10 mouse cellular contexts compared by ENCODE assay signal in the genomic region with DNA sequence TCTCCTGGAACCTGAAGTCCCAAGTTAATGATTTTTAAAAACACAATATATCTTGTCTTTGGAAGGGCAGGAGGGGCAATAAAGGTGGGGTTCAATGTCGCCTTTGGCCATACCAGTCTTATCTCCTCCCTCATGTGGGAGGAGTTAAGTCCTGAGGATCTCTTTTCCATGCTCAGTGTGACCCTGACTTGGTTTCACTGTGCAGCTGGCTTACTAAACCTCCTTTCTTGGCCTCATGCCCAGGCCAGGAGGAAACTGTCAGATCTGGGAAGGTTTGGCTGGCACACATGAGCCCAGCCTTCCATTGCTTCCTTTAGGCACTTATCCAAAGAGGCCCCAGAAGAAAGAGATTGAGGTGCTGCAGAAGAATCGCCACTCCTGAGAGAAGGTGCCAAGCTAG. TPM values are rescaled to one million over a fixed set of nuclear protein-coding genes. Genes with fewer than 3 reads are reported as not detected.
DNase-seq lines count a peak whose midpoint lies in the region; ATAC-seq lines count a peak whose summit lies in the region.
"Had no signal": no experiment of that assay in that cellular context is flagged by ENCODE, and none has a peak within 500 bp of the region (broad histone marks: within the 10 kb centered on the region; RNA-seq: fewer than 3 reads in every experiment).

A gene (plus strand): TSS at position 189 of the 400 bp plus-strand sequence.

- no peaks in the 10 kb centered on the region for H3K9me3 ChIP-seq in hindbrain, embryonic 14.5 days (ENCODE audit: control insufficient read depth, low read length)
- H3K9me3 ChIP-seq in hindbrain, embryonic 10.5 days = no peaks in the 10 kb centered on the region
- no peaks in the 10 kb centered on the region for H3K9me3 ChIP-seq in heart, embryonic 12.5 days (replicated peaks)
- H3K9me3 ChIP-seq in lung, embryonic 16.5 days (ENCODE audit: control insufficient read depth, low read length) = no peaks in the 10 kb centered on the region

- no peak within 1 kb of the TSS for H3K4me2 ChIP-seq in hindbrain, embryonic 14.5 days (replicated peaks)
- H3K4me2 ChIP-seq in heart, embryonic 12.5 days = no peak within 1 kb of the TSS
- H3K4me2 ChIP-seq in lung, embryonic 16.5 days (ENCODE audit: low read depth, low read length) = no peak within 1 kb of the TSS
- H3K4me2 ChIP-seq: liver, embryonic 13.5 days had no signal

- H3K4me1 ChIP-seq in hindbrain, embryonic 14.5 days (replicated peaks; ENCODE audit: control insufficient read depth, insufficient read depth, low read length) = no peaks in the 10 kb centered on the region
- no peaks in the 10 kb centered on the region for H3K4me1 ChIP-seq in hindbrain, embryonic 10.5 days (replicated peaks)
- H3K4me1 ChIP-seq in heart, embryonic 12.5 days (replicated peaks) = no peaks in the 10 kb centered on the region
- H3K4me1 ChIP-seq in lung, embryonic 16.5 days (replicated peaks; ENCODE audit: control insufficient read depth, insufficient read depth, low read length) = no peaks in the 10 kb centered on the region
- H3K4me1 ChIP-seq: liver, embryonic 13.5 days had no signal

- H3K4me3 ChIP-seq in hindbrain, embryonic 14.5 days (replicated peaks; ENCODE audit: low read length) = no peak within 1 kb of the TSS
- H3K4me3 ChIP-seq in hindbrain, embryonic 10.5 days = no peak within 1 kb of the TSS
- no peak within 1 kb of the TSS for H3K4me3 ChIP-seq in heart, embryonic 12.5 days
- H3K4me3 ChIP-seq in lung, embryonic 16.5 days (ENCODE audit: low read length) = no peak within 1 kb of the TSS
- H3K4me3 ChIP-seq: liver, embryonic 13.5 days had no signal

- no peak for ATAC-seq in hindbrain, embryonic 14.5 days (ENCODE audit: low FRiP score)
- ATAC-seq in heart, embryonic 12.5 days (ENCODE audit: insufficient number of reproducible peaks, low FRiP score) = 0 out of 2 replicates have a peak, but pooled peaks have one; percentile 29
- ATAC-seq in lung, embryonic 16.5 days (ENCODE audit: low read depth) = peak; percentile 51; the same call in 1 of the 2 replicates

- no peak within 1 kb of the TSS for H3K27ac ChIP-seq in hindbrain, embryonic 14.5 days
- H3K27ac ChIP-seq in hindbrain, embryonic 10.5 days = no peak within 1 kb of the TSS
- H3K27ac ChIP-seq in heart, embryonic 12.5 days (ENCODE audit: poor library complexity, severe bottlenecking) = no peak within 1 kb of the TSS
- no peak within 1 kb of the TSS for H3K27ac ChIP-seq in lung, embryonic 16.5 days (ENCODE audit: low read length)
- H3K27ac ChIP-seq: liver, embryonic 13.5 days had no signal

- DNase-seq in hindbrain, embryonic 14.5 days (ENCODE audit: low spot score) = peak; percentile 30
- no peak for DNase-seq in hindbrain, embryonic 10.5 days (ENCODE audit: low spot score)
- DNase-seq in Muller cell, postnatal 12 days (ENCODE audit: inconsistent ontology term) = peak; percentile 7
- DNase-seq in embryo, embryonic 10.5 days (ENCODE audit: low spot score) = no peak
- no peak for DNase-seq in spleen, adult 12 weeks (ENCODE audit: low spot score)
- DNase-seq in cerebellum, adult 8-10 months = no peak
- DNase-seq: liver, embryonic 13.5 days had no signal

- H3K36me3 ChIP-seq in hindbrain, embryonic 14.5 days (replicated peaks; ENCODE audit: control insufficient read depth, insufficient read depth) = no peaks in the 10 kb centered on the region
- H3K36me3 ChIP-seq in hindbrain, embryonic 10.5 days = no peaks in the 10 kb centered on the region
- H3K36me3 ChIP-seq in heart, embryonic 12.5 days = no peaks in the 10 kb centered on the region
- no peaks in the 10 kb centered on the region for H3K36me3 ChIP-seq in lung, embryonic 16.5 days (ENCODE audit: control insufficient read depth, insufficient read depth, low read length)
- H3K36me3 ChIP-seq: liver, embryonic 13.5 days had no signal

- no peak within 1 kb of the TSS for H3K9ac ChIP-seq in hindbrain, embryonic 14.5 days
- no peak within 1 kb of the TSS for H3K9ac ChIP-seq in heart, embryonic 12.5 days
- no peak within 1 kb of the TSS for H3K9ac ChIP-seq in lung, embryonic 16.5 days (ENCODE audit: low read length)
- H3K9ac ChIP-seq: liver, embryonic 13.5 days had no signal

- WGBS in hindbrain, embryonic 14.5 days = 55% methylated on average over 2 of the region's 2 CpGs
- WGBS in hindbrain, embryonic 10.5 days = 63% methylated on average over 2 of the region's 2 CpGs
- 29% methylated on average over 2 of the region's 2 CpGs for WGBS in heart, embryonic 12.5 days
- WGBS in lung, embryonic 16.5 days = 28% methylated on average over 2 of the region's 2 CpGs

- H3K27me3 ChIP-seq in hindbrain, embryonic 14.5 days (ENCODE audit: control insufficient read depth, insufficient read depth, low read length) = no peaks in the 10 kb centered on the region
- no peaks in the 10 kb centered on the region for H3K27me3 ChIP-seq in hindbrain, embryonic 10.5 days (ENCODE audit: insufficient read depth, poor library complexity, severe bottlenecking)
- H3K27me3 ChIP-seq in heart, embryonic 12.5 days (replicated peaks) = no peaks in the 10 kb centered on the region
- H3K27me3 ChIP-seq in lung, embryonic 16.5 days (ENCODE audit: control insufficient read depth, insufficient read depth, low read depth, low read length) = no peaks in the 10 kb centered on the region
- H3K27me3 ChIP-seq: liver, embryonic 13.5 days had no signal

RNA-seq across cellular contexts. Expression of the gene that starts here (rescaled TPM):
- polyA plus RNA-seq in hindbrain, embryonic 14.5 days (2014; fragmentation: Nextera tagmentation; extraction: Ambion mirVana) = not detected in 2 replicates
- not detected in 2 replicates for polyA plus RNA-seq in hindbrain, embryonic 10.5 days (2016; fragmentation: Nextera tagmentation; extraction: Ambion mirVana)
- polyA plus RNA-seq in heart, embryonic 12.5 days (2016; fragmentation: Nextera tagmentation; extraction: Ambion mirVana) = not detected in 2 replicates
- polyA plus RNA-seq in lung, embryonic 16.5 days (2015; fragmentation: Nextera tagmentation; extraction: Ambion mirVana) = 0.21 TPM in 1 of 2 replicates, not detected in the other
- polyA plus RNA-seq: heart, embryonic 14.5 days; liver, embryonic 13.5 days had no signal

Comparison
In these comparisons a context has a peak if more than half of its experiments do, and no peak if none do; other contexts are left out.
1. Peak in DNase-seq in hindbrain, embryonic 14.5 days; RNA of the gene not detected or under 1 TPM.
2. Peak in ATAC-seq in heart, embryonic 12.5 days; RNA of the gene not detected or under 1 TPM.
3. Peak in ATAC-seq in lung, embryonic 16.5 days; RNA of the gene not detected or under 1 TPM.